Mouse (Mus musculus): Measurements from ENCODE around the gene Cdk2. TPM values are rescaled to one million over a fixed set of nuclear protein-coding genes. Genes with fewer than 3 reads are reported as not detected.
"Not testable (repeated sequence)": the region's sequence is repeated elsewhere in the genome, so short reads cannot be mapped to it uniquely, and the experiment has no call there.

The Cdk2 gene
- polyA plus RNA-seq, 1 experiment from 2014 or later = 50.8 TPM

DNA sequence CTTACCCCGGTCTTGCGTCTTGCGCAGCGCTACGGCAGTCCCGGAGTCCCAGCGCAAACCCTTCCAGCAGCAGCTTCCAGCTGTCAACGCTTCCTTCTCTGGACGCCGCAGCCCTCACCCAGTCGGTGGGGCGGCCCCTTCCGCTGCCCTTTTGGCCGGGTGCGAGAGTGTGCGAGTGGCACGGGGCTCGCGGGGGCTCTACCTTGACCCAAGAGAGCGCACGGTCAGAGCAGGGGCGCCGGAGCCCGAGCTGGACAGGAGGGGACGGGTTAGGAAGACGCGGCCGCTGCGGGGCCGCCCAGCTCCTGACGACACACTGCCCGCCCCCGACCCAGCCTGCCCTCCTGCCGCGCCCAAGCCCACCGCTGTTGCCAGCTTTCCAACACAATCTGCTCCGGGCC, 39.0 kb upstream of the Cdk2 start:
- H3K9ac ChIP-seq (ENCODE audit: low read depth, low read length) = peak overlapping the region; percentile 56
- under 1% methylated on average over 36 of the region's 37 CpGs for WGBS (ENCODE audit: insufficient replicate concordance)
- no peaks in the 10 kb centered on the region for H3K9me3 ChIP-seq (replicated peaks; ENCODE audit: control insufficient read depth, low read length)
- peaks cover 12% of the 10 kb centered on the region for H3K4me1 ChIP-seq (ENCODE audit: control insufficient read depth, low read depth, low read length)
- peak overlapping the region; percentile 66 for H3K4me2 ChIP-seq (ENCODE audit: low read depth, low read length)
- H3K36me3 ChIP-seq (ENCODE audit: control insufficient read depth, insufficient read depth) = no peaks in the 10 kb centered on the region
- H3K27me3 ChIP-seq (ENCODE audit: control insufficient read depth, insufficient read depth, low read depth, low read length) = peaks cover 37% of the 10 kb centered on the region
- H3K4me3 ChIP-seq (ENCODE audit: low read depth, low read length) = peak overlapping the region; percentile 60
- peak overlapping the region; percentile 22; the same call in 1 of the 2 replicates for H3K27ac ChIP-seq (ENCODE audit: low read length)
- ATAC-seq (ENCODE audit: low read depth) = peak; percentile 32

GRCm38 (mm10) chr10:128743235-128743634, 38.4 kb upstream of the Cdk2 start:
- H3K4me1 ChIP-seq (ENCODE audit: control insufficient read depth, low read depth, low read length) = peaks cover 11% of the 10 kb centered on the region
- H3K4me3 ChIP-seq (ENCODE audit: low read depth, low read length) = peak overlapping the region; percentile 60
- no peak overlapping the region for H3K27ac ChIP-seq (ENCODE audit: low read length)
- peaks cover 37% of the 10 kb centered on the region for H3K27me3 ChIP-seq (ENCODE audit: control insufficient read depth, insufficient read depth, low read depth, low read length)
- no peaks in the 10 kb centered on the region for H3K36me3 ChIP-seq (ENCODE audit: control insufficient read depth, insufficient read depth)
- peak overlapping the region; percentile 66 for H3K4me2 ChIP-seq (ENCODE audit: low read depth, low read length)
- H3K9ac ChIP-seq (ENCODE audit: low read depth, low read length) = peak overlapping the region; percentile 56
- H3K9me3 ChIP-seq (replicated peaks; ENCODE audit: control insufficient read depth, low read length) = no peaks in the 10 kb centered on the region
- WGBS (ENCODE audit: insufficient replicate concordance) = 2% methylated on average over 7 of the region's 7 CpGs
- no peak for ATAC-seq (ENCODE audit: low read depth)

DNA sequence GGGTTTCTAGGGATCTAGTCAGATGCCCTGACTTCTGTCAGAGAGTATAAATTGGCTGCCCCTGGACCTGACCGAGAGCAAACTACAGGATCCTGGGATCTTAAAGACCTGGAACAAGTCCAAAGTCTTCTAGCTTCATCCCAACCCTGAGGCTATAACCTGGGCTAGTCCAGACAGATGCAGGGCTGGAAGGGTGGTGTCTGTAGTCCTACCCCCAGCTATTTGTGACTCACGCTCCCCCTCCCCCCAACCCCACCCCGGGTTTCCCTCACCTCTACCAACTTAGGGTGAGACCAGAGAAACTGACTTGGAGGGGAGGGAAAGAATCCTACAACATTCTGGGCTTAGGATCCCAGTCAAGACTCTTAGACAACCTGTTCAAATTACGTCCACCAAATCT, 37.8 kb upstream of the Cdk2 start:
- WGBS (ENCODE audit: insufficient replicate concordance) = 26% methylated on average over 4 of the region's 4 CpGs

DNA sequence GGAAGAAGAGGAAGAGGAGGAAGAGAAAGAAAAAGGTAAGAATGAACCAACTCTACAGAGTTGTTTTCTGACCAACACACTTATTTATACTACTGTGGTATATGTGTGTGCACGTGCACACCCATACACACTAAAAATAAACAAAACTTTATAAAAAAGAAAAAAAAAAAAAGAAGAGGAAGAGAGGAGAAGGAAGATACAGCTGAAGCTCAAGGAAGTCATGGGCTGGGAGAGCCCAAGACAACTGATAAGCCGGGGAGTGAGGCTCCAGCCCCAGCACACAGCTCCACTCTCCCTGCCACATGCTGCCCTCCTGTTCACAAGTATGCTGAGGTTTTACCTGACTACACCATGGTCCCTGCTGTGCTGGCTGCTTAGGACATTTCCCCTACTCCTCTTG, 35.5 kb upstream of the Cdk2 start:
- H3K4me3 ChIP-seq (ENCODE audit: low read depth, low read length) = no peak overlapping the region
- no peak overlapping the region for H3K9ac ChIP-seq (ENCODE audit: low read depth, low read length)
- 10% methylated on average over 2 of the region's 2 CpGs for WGBS (ENCODE audit: insufficient replicate concordance)
- no peak for ATAC-seq (ENCODE audit: low read depth)
- peaks cover 14% of the 10 kb centered on the region for H3K4me1 ChIP-seq (ENCODE audit: control insufficient read depth, low read depth, low read length)
- H3K9me3 ChIP-seq (replicated peaks; ENCODE audit: control insufficient read depth, low read length) = no peaks in the 10 kb centered on the region
- peaks cover 37% of the 10 kb centered on the region for H3K27me3 ChIP-seq (ENCODE audit: control insufficient read depth, insufficient read depth, low read depth, low read length)
- no peak overlapping the region for H3K27ac ChIP-seq (ENCODE audit: low read length)
- no peak overlapping the region for H3K4me2 ChIP-seq (ENCODE audit: low read depth, low read length)
- H3K36me3 ChIP-seq (ENCODE audit: control insufficient read depth, insufficient read depth) = no peaks in the 10 kb centered on the region

More for the DNA sequence above, 37.8 kb upstream of the Cdk2 start:
- ATAC-seq (ENCODE audit: low read depth) = no peak
- peak overlapping the region; percentile 60 for H3K4me3 ChIP-seq (ENCODE audit: low read depth, low read length)
- no peak overlapping the region for H3K27ac ChIP-seq (ENCODE audit: low read length)
- H3K4me1 ChIP-seq (ENCODE audit: control insufficient read depth, low read depth, low read length) = peaks cover 14% of the 10 kb centered on the region
- 0 out of 2 replicates have a peak overlapping the region, but pooled peaks have one; percentile 66 for H3K4me2 ChIP-seq (ENCODE audit: low read depth, low read length)
- no peak overlapping the region for H3K9ac ChIP-seq (ENCODE audit: low read depth, low read length)
- H3K36me3 ChIP-seq (ENCODE audit: control insufficient read depth, insufficient read depth) = no peaks in the 10 kb centered on the region
- H3K9me3 ChIP-seq (replicated peaks; ENCODE audit: control insufficient read depth, low read length) = no peaks in the 10 kb centered on the region
- peaks cover 37% of the 10 kb centered on the region for H3K27me3 ChIP-seq (ENCODE audit: control insufficient read depth, insufficient read depth, low read depth, low read length)

- peaks cover 8% of the 10 kb centered on the region for H3K27me3 ChIP-seq (ENCODE audit: control insufficient read depth, insufficient read depth, low read depth, low read length)
- H3K36me3 ChIP-seq (ENCODE audit: control insufficient read depth, insufficient read depth) = no peaks in the 10 kb centered on the region
- peak; percentile 43; the same call in 1 of the 2 replicates for ATAC-seq (ENCODE audit: low read depth)
- H3K4me1 ChIP-seq (ENCODE audit: control insufficient read depth, low read depth, low read length) = peaks cover 10% of the 10 kb centered on the region
- H3K9me3 ChIP-seq (replicated peaks; ENCODE audit: control insufficient read depth, low read length) = no peaks in the 10 kb centered on the region
- H3K4me2 ChIP-seq (ENCODE audit: low read depth, low read length) = peak overlapping the region; percentile 39
- H3K27ac ChIP-seq (ENCODE audit: low read length) = no peak overlapping the region
- H3K9ac ChIP-seq (ENCODE audit: low read depth, low read length) = 0 out of 2 replicates have a peak overlapping the region, but pooled peaks have one; percentile 20
- no peak overlapping the region for H3K4me3 ChIP-seq (ENCODE audit: low read depth, low read length)
- WGBS (ENCODE audit: insufficient replicate concordance) = 15% methylated on average over 15 of the region's 15 CpGs
Observed at GRCm38 (mm10) chr10:128737435-128737834, 32.6 kb upstream of the Cdk2 start.

DNA sequence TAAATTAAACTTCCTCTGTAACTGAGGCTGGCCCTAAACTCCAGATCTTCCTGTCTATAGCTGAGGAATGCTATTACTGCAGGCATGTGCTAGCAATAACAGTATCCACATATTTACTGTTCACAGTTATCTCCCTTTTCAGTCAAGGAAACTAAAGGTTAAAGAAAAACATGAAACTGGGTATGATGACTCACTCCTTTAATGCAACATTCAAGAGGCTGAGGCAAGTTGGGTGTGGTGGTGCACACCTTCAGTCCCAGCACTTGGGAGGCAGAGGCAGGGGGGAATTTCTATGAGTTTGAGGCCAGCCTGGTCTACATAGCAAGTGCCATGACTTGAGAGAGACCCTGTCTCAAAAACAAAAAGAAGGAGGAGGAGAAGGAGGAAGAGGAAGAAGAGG, 27.2 kb upstream of the Cdk2 start:
- Histone ChIP-seq H3K9ac (ENCODE audit: low read depth, low read length) (no peak overlapping the region), H3K4me3 (ENCODE audit: low read depth, low read length) (no peak overlapping the region), H3K4me1 (ENCODE audit: control insufficient read depth, low read depth, low read length) (no peaks in the 10 kb centered on the region), H3K27ac (ENCODE audit: low read length) (no peak overlapping the region), H3K4me2 (ENCODE audit: low read depth, low read length) (no peak overlapping the region), H3K9me3 (replicated peaks; ENCODE audit: control insufficient read depth, low read length) (no peaks in the 10 kb centered on the region), H3K36me3 (ENCODE audit: control insufficient read depth, insufficient read depth) (no peaks in the 10 kb centered on the region), H3K27me3 (ENCODE audit: control insufficient read depth, insufficient read depth, low read depth, low read length) (no peaks in the 10 kb centered on the region)
- ATAC-seq (ENCODE audit: low read depth) = no peak

GRCm38 (mm10) chr10:128731002-128731433, 26.2 kb upstream of the Cdk2 start:
- 18% methylated on average over 10 of the region's 10 CpGs for WGBS (ENCODE audit: insufficient replicate concordance)
- no peak overlapping the region for H3K4me3 ChIP-seq (ENCODE audit: low read depth, low read length)
- no peak overlapping the region for H3K9ac ChIP-seq (ENCODE audit: low read depth, low read length)
- H3K36me3 ChIP-seq (ENCODE audit: control insufficient read depth, insufficient read depth) = no peaks in the 10 kb centered on the region
- no peak overlapping the region for H3K4me2 ChIP-seq (ENCODE audit: low read depth, low read length)
- ATAC-seq (ENCODE audit: low read depth) = no peak
- no peaks in the 10 kb centered on the region for H3K9me3 ChIP-seq (replicated peaks; ENCODE audit: control insufficient read depth, low read length)
- H3K27me3 ChIP-seq (ENCODE audit: control insufficient read depth, insufficient read depth, low read depth, low read length) = no peaks in the 10 kb centered on the region
- no peak overlapping the region for H3K27ac ChIP-seq (ENCODE audit: low read length)
- H3K4me1 ChIP-seq (ENCODE audit: control insufficient read depth, low read depth, low read length) = no peaks in the 10 kb centered on the region

GRCm38 (mm10) chr10:128728059-128728458, 23.2 kb upstream of the Cdk2 start:
- no peak for ATAC-seq (ENCODE audit: low read depth)
- WGBS (ENCODE audit: insufficient replicate concordance) = 50% methylated on average over 5 of the region's 5 CpGs
- H3K4me2 ChIP-seq (ENCODE audit: low read depth, low read length) = no peak overlapping the region

GRCm38 (mm10) chr10:128725466-128725865, 20.6 kb upstream of the Cdk2 start:
- not testable (repeated sequence) for H3K27ac ChIP-seq (ENCODE audit: low read length); H3K27me3 ChIP-seq (ENCODE audit: control insufficient read depth, insufficient read depth, low read depth, low read length); H3K4me1 ChIP-seq (ENCODE audit: control insufficient read depth, low read depth, low read length); H3K4me3 ChIP-seq (ENCODE audit: low read depth, low read length); H3K9ac ChIP-seq (ENCODE audit: low read depth, low read length); ATAC-seq (ENCODE audit: low read depth); H3K36me3 ChIP-seq (ENCODE audit: control insufficient read depth, insufficient read depth); H3K4me2 ChIP-seq (ENCODE audit: low read depth, low read length); H3K9me3 ChIP-seq (replicated peaks; ENCODE audit: control insufficient read depth, low read length)
- WGBS (ENCODE audit: insufficient replicate concordance) = 41% methylated on average over 3 of the region's 4 CpGs

More at GRCm38 (mm10) chr10:128728059-128728458, 23.2 kb upstream of the Cdk2 start:
- no peak overlapping the region for H3K27ac ChIP-seq (ENCODE audit: low read length)
- no peaks in the 10 kb centered on the region for H3K36me3 ChIP-seq (ENCODE audit: control insufficient read depth, insufficient read depth)
- H3K9me3 ChIP-seq (replicated peaks; ENCODE audit: control insufficient read depth, low read length) = no peaks in the 10 kb centered on the region
- no peaks in the 10 kb centered on the region for H3K27me3 ChIP-seq (ENCODE audit: control insufficient read depth, insufficient read depth, low read depth, low read length)
- no peak overlapping the region for H3K4me3 ChIP-seq (ENCODE audit: low read depth, low read length)
- H3K4me1 ChIP-seq (ENCODE audit: control insufficient read depth, low read depth, low read length) = no peaks in the 10 kb centered on the region
- H3K9ac ChIP-seq (ENCODE audit: low read depth, low read length) = no peak overlapping the region

Measured in liver, embryonic 16.5 days (tissue).